Mouse (Mus musculus) ES-Bruce4 (cell line): ENCODE measurements at regions not wholly inside any gene's neighbourhood (a gene's known extent, or its start where the extent isn't known, plus 50 kb on each side); places are given as distances from the start of the nearest gene placed in this dataset.

Experiments used
- CTCF ChIP-seq: IDR thresholded peaks from one replicate; pipeline ENCODE4 v1.8.1; 2011; ENCODE audit warnings: low read depth, low read length
- EP300 ChIP-seq: IDR thresholded peaks from 2 replicates; pipeline ENCODE4 v1.6.1; 2011; ENCODE audit warnings: low read depth, low read length; ENCODE audit not compliant: insufficient read depth
- POLR2A ChIP-seq: IDR thresholded peaks from one replicate; pipeline ENCODE4 v1.8.1; 2011; ENCODE audit warnings: low read length; ENCODE audit not compliant: insufficient read depth

DNA sequence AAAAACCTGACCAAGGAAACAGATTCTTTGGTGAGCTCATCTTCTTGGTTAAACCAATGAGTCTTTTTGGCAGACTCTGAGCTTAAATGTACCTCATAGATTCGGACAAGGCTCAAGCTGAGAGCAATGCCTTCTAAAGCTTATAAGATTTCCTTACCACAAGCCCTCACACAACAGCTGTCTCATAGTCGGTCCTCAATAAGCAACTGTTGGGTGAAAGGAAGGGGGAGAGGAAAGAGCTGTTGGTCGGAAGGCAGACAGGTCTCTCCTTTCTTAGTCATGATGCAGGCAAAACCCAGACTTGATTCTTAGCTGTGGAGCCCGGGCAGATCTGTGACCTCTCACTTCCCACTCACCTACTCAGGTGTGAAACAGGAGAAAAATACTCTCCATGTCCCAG lies 50.8 kb upstream of the 1700016C15Rik start:
- no peak for TF ChIP-seq CTCF
- TF ChIP-seq POLR2A, result no peak
- TF ChIP-seq EP300, result no peak
